Mouse (Mus musculus) splenic B cell, adult 2 months (primary cell): ENCODE measurements around the gene Rnd2.

Source experiments
- DNase-seq: peaks from one replicate; pipeline ENCODE4 v3.0.0-alpha.2; 2011; ENCODE audit warnings: low read depth, low spot score
- H3K27me3 ChIP-seq: 2 replicates; pipeline ENCODE4 v1.6.1; 2012; ENCODE audit warnings: mild to moderate bottlenecking, low read length, moderate library complexity, mixed read lengths; ENCODE audit not compliant: control insufficient read depth, poor library complexity, insufficient read depth, severe bottlenecking
- H3K36me3 ChIP-seq: 2 replicates; pipeline ENCODE4 v1.6.1; 2012; ENCODE audit warnings: mild to moderate bottlenecking, low read length, moderate library complexity, mixed read lengths; ENCODE audit not compliant: control insufficient read depth, poor library complexity, insufficient read depth, severe bottlenecking

Rnd2 gene

DNA sequence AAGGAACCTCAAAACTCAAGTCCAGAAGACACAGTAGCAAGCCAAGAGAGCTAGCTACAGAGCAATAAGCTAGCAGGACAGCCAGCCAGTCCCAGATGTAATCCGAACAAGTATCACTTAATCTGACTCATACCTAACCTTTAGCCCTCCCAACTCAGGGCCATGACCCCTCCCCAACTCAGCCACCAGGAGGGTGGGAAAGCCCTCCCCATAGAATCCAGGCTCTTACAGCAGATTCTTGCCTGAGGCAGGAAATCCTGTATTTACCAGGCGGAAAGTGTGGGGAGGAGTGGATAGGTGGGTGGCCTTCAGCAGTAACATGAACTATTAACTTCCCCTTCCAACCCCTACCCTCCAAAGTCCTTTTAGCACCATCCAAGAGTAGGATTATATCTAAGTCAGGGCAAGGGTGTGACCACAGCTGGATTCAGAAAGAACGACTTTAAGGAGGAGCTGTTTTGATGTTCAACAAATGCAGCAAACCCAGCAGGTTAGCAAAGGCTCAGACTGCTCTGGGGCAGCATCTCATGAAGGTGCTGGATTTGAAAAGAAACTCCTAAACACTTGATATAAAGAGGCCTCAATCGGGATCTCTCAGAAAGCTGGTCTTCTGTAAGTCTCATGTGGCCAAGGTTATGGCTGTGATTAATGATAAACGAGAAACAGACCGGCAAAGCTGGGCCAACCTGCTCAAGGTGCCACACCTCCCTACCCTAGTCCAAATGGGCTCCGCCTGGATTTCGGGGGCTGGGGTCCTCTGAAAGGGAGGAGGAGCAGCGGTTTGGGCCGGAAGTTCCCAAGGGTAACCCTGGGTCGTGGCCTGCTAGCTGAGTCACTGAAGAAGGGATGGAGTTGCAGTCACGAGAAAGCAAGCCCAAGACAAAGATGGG, at the start of gene Rnd2:
Rnd2 (plus strand) TSS at position 789 of the 890 bp plus-strand sequence.
- H3K36me3 ChIP-seq, result peaks cover 2% of the 10 kb centered on the region; the same call in 1 of the 2 replicates
- H3K27me3 ChIP-seq, result peaks cover 4% of the 10 kb centered on the region; the same call in 1 of the 2 replicates
- DNase-seq, result peak; percentile 19

- DNase-seq, result peak; percentile 32
- Histone ChIP-seq H3K36me3 (no peaks in the 10 kb centered on the region; the same call in 1 of the 2 replicates), H3K27me3 (no peaks in the 10 kb centered on the region)
Measured at GRCm38 (mm10) chr11:101415306-101415705, 49.5 kb upstream of the Rnd2 start.

GRCm38 (mm10) chr11:101416433-101417100, 48.2 kb upstream of the Rnd2 start:
- peak; percentile 26 for DNase-seq

DNA sequence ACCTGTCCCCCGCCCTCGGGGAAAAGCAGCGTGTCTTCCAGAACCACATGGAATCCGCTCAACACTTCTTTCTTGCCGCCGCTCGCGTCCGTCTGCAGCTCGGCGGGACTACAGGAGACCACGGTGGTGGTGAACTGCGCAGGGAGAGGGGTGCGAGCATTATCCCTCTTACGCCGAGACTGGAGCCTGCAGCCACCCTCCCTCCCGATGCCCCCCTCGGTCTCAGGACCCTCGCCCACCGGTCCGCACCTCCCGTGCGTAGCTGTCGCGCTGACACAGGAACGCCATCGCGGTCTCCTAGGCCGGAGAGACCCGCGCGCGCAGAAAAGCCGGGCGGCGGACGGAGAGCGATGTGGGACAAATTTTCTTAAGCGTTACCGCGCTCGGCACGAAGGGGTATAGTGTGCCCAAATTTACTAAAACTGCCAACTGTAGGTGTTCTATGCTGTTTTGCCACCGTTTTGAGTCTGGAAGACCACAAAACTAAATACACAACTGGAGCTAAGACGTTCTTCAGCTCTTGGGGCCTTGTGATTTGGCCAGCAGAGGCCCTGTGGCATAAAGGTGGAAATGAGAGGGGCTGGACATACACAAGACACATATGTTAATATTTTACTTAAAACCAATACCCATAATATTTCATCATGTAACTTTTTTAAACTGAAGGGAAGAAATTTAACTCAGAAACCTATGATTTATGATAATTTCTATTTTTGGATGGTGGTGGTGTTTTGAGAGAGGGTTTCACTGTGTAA, 47.5 kb upstream of the Rnd2 start, which contains the start of gene Aarsd1:
Aarsd1 (minus strand) TSS at position 515 of the 755 bp plus-strand sequence.
- peak; percentile 87 for DNase-seq
- no peaks in the 10 kb centered on the region for H3K36me3 ChIP-seq
- no peaks in the 10 kb centered on the region for H3K27me3 ChIP-seq

More at GRCm38 (mm10) chr11:101416433-101417100, 48.2 kb upstream of the Rnd2 start:
- H3K27me3 ChIP-seq, result no peaks in the 10 kb centered on the region
- H3K36me3 ChIP-seq, result no peaks in the 10 kb centered on the region

- Histone ChIP-seq H3K27me3 (no peaks in the 10 kb centered on the region), H3K36me3 (no peaks in the 10 kb centered on the region)
- no peak for DNase-seq
Measured at GRCm38 (mm10) chr11:101418991-101419390, 45.8 kb upstream of the Rnd2 start.

- Histone ChIP-seq H3K27me3 (no peaks in the 10 kb centered on the region), H3K36me3 (no peaks in the 10 kb centered on the region)
- DNase-seq, result peak; percentile 28
Measured at GRCm38 (mm10) chr11:101419610-101420009, 45.2 kb upstream of the Rnd2 start.

DNA sequence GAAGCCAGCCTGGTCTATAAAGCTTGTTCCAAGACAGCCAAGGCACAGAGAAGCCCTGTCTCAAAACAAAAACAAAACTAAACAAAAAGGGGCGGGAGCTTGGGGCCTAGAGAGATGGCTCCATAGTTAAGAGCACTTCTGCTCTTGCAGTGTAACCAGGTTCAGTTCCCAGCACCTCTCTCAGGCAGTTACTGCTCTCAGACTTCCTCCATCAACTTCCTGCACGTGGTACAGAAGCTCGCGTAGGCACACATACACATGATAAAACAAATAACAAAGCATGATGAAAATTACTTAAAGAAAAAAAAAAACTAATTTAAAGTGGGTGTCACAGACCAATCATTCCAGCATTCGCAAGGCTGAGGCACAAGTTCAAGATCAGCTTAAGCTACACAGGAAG, 44.7 kb upstream of the Rnd2 start:
- no peak for DNase-seq
- no peaks in the 10 kb centered on the region for H3K27me3 ChIP-seq
- H3K36me3 ChIP-seq, result no peaks in the 10 kb centered on the region

DNA sequence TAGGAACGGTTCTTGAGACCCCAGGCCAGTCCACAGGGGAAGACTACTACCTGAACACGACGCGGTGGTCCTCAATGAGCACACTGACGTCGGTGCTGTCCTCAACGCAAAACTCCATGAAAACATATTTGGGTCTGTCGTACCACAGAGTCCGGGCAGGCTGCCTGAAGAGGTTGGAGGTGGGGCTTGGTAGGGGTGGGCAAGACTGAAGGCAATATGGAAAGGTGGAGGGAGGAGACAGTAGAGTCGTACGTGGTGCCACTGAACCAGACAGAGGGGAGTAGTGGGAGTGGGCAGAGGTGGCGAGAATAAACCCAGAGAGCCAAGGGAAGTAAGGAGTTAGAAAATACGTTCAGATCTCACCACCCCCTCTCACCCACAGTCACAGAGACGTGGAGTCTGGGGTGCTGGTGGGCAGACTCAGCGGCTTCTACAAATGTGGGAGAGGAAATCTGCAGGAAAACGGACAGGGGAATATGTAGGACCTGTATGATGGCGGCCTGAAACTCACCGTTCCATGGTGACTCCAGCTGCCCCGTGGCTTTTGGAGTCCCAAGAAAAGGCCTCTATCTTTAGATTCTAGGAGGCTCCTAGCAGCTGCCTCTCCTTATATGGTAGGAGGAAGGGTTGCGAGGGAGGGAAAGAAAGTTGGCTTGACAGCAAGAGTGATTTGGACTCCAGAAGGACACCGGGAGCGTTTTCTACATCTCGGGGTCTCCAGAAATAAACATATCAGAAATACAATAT, 40.5 kb upstream of the Rnd2 start, which contains the start of gene Gm27029:
Gm27029 (minus strand) TSS at position 692 of the 747 bp plus-strand sequence.
- Histone ChIP-seq H3K36me3 (0 out of 2 replicates have a peak, but pooled peaks cover 2% of the 10 kb centered on the region), H3K27me3 (no peaks in the 10 kb centered on the region)
- DNase-seq, result peak; percentile 15

DNA sequence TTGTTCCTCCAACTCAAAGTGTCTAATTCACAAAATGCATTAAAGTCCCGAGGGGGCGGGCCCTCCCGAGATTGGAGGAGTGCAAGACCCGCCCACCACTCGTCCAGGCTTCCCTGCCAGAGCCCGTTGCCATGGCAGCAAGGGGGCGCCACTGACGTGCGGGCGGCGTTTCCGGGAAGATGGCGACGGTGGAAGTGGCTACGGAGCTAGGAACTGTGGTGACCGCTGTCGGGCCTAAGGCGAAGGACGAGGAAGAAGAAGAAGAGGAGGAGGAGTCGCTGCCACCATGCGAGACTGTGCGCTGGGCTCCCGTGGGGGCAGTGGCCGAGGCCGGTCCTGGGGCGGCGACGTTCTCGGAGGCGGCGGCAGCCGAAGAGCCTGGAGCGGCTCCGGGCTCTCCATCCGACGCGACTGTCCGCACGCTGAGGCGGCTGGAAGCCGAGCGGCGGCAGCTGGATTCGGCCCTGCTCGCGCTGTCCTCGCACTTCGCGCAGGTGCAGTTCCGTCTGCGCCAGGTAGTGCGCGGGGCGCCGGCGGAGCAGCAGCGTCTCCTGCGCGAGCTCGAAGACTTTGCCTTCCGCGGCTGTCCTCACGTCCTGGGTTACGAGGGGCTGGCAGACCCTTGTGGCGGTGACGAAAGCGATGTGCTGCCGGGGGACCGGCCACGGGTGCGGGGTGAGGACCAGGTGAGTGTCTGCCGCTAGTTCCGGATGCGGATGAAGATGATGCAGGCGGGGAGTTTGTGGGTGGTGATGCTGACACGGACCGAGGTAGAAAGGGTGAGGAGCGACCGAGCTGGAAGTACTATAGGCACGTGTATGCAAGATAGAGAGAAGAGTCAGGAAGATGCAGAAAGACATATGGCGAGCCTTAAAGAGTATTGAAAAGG, 39.6 kb upstream of the Rnd2 start, which contains the start of the genes Rundc1 and Ptges3l:
Rundc1 (plus strand) TSS at position 161 of the 889 bp plus-strand sequence.
Ptges3l (minus strand) TSS at position 409 of the 889 bp plus-strand sequence.
- H3K36me3 ChIP-seq, result peaks cover 4% of the 10 kb centered on the region; the same call in 1 of the 2 replicates
- no peaks in the 10 kb centered on the region for H3K27me3 ChIP-seq
- DNase-seq, result peak; percentile 98

DNA sequence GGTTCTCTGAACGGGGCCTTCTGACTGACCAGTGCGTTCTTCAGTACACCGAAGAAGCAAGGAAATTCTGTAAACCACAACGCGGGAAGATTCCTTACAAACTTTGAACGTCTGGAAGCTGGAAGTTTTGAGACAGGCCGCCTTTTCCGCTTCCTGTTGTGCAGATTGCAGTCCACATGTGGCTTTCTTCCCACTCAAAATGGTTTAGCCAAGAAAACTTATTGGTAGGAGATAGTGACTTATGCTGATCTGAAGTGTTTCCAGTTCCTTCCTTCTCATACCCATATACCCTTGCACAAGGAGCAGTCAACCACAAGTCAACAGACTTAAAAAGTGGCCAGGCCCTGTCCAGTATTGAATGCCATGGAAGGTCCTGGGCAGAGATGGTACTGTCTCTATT, 38.6 kb upstream of the Rnd2 start:
- Histone ChIP-seq H3K27me3 (no peaks in the 10 kb centered on the region), H3K36me3 (peaks cover 4% of the 10 kb centered on the region)
- DNase-seq, result no peak

- DNase-seq, result no peak
- Histone ChIP-seq H3K36me3 (peaks cover 4% of the 10 kb centered on the region), H3K27me3 (no peaks in the 10 kb centered on the region)
Measured at GRCm38 (mm10) chr11:101431327-101431726, 33.5 kb upstream of the Rnd2 start.

GRCm38 (mm10) chr11:101433396-101433795, 31.4 kb upstream of the Rnd2 start:
- DNase-seq, result no peak
- Histone ChIP-seq H3K36me3 (peaks cover 4% of the 10 kb centered on the region), H3K27me3 (no peaks in the 10 kb centered on the region)

- Histone ChIP-seq H3K36me3 (no peaks in the 10 kb centered on the region; the same call in 1 of the 2 replicates), H3K27me3 (no peaks in the 10 kb centered on the region)
- no peak for DNase-seq
Measured at GRCm38 (mm10) chr11:101435831-101436230, 29.0 kb upstream of the Rnd2 start.
